Mouse (Mus musculus) E14TG2a.4 (cell line): ENCODE measurements around the gene Tmem181a.
"Not testable (repeated sequence)": the region's sequence is repeated elsewhere in the genome, so short reads cannot be mapped to it uniquely, and the experiment has no call there.

ENCODE experiments used
- H3K27me3 ChIP-seq: 2 replicates; pipeline ENCODE4 v1.6.1; 2014; ENCODE audit warnings: low read length, control low read depth; ENCODE audit not compliant: insufficient read depth
- H3K36me3 ChIP-seq: 2 replicates; pipeline ENCODE4 v1.6.1; 2014; ENCODE audit warnings: low read length, control low read depth; ENCODE audit not compliant: insufficient read depth
- H3K4me1 ChIP-seq: replicated peaks from 2 replicates; pipeline ENCODE4 v1.6.1; 2014; ENCODE audit warnings: low read depth, low read length, control low read depth
- H3K4me3 ChIP-seq: replicated peaks from 2 replicates; pipeline ENCODE4 v1.5.1; 2014; ENCODE audit warnings: mild to moderate bottlenecking, low read length
- H3K9me3 ChIP-seq: 2 replicates; pipeline ENCODE4 v1.6.1; 2014; ENCODE audit warnings: low read length, control low read depth

The Tmem181a gene

DNA sequence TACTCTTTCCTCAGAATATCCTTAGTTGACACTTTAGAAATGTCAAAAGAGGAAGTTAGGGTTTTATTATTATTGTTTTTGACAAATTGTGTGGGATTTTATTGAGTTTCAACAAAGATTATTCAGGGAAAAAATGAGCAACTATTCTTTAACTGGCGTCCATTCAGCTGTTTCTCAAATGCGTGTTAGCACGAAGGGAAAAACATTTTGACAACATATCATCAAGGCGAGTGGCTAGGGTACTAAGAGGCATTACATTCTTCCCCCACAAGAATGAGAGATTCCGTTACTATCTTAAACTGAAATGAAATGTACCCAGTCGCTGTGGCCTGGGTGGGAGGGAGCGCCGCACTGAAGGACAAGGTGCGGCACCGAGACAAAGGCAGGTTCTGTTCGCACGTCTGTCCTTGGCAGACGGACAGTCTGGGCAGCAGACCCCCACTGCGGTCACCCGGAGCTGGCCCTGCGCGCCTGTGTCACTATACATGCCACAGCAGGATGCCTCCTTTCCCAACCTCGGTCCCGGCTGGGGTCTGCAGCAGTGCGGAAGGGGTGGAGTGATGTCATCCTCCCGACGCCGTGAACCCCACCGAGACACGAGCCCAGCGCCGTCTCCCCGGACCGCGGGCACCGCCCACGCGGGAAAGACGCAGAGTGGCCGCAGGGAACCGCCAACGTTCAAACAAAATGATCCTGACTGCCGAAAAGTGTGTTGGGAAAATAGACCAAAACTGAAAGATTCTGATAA is 59.9 kb downstream of the Tmem181a start:
- peak overlapping the region; percentile 69 for H3K4me3 ChIP-seq
- not testable (repeated sequence) for H3K27me3 ChIP-seq, H3K4me1 ChIP-seq, H3K36me3 ChIP-seq, H3K9me3 ChIP-seq

DNA sequence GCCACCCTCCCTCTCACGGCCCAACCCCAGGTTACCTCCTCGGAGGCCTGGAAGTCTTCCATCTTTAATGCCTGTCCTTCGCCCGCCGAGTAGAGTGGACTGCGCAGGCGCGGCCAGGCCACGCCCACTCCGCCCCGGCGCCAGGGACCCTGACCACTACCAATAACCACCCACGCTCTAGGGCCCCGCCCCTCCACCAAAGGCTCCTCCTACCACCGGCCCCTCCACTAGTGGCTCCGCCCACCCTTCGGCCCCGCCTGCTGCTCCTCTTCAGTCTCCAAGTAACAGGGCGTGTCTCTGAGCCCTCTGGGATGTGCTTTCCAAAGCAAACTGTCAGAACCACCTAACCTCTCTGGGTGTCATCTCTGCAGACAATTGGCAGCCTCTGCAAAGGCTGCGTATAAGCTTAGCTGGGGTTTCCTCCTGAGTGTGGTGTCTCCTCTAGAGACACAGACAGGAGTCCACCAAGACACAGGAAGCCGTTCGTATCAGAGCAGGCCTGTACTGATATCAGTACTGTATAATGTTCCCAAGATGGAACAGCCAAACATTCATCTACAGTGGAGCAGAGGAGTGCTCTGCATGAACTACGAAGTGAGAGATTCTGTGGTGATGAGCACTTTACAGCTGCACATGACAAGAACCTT is 60.8 kb downstream of the Tmem181a start, which contains the start of gene Dynlt1a:
Gene Dynlt1a (minus strand): TSS at position 162 of the 647 bp plus-strand sequence.
- H3K9me3 ChIP-seq, H3K27me3 ChIP-seq, H3K4me1 ChIP-seq, H3K36me3 ChIP-seq: not testable (repeated sequence)
- H3K4me3 ChIP-seq = peak within 1 kb of the TSS; percentile 69

DNA sequence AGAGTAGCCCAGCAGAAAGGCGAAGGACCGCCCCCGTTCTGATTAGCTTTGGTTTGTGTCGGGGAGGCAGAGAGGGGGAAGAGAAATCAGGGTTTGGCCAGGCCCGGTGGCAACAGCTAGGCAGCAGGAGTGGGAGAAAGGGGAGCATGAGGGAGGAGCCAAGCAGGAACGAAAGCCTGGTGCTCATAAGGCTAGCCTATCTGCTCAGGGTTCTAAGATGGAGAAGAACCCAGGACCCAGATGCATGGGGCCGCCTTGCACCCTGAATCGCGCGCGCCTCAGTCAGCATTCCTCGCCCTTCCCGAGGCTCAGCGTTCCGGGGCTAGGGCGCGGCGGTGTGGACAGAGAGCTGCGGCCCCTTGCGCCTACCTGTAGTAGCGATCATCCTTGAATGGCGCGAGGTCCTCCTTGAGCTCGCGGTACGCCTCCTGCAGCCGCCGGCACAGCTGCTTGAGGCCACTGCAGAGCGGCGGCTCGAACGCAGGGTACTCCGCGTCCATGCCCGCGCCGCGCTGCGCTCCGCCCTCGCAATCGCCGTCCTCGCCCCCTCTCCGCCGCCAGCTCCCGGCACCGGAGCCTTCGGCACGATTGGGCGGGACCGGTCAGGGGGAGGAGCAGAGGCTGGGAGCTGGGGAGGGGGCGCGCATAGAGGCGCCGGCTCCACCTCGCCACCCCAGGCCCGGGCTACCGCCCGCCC is 64.6 kb downstream of the Tmem181a start:
- not testable (repeated sequence) for H3K27me3 ChIP-seq, H3K4me1 ChIP-seq, H3K36me3 ChIP-seq
- Histone ChIP-seq H3K9me3 (peaks cover 16% of the 10 kb centered on the region), H3K4me3 (0 out of 2 replicates have a peak overlapping the region, but pooled peaks have one; percentile 35)

DNA sequence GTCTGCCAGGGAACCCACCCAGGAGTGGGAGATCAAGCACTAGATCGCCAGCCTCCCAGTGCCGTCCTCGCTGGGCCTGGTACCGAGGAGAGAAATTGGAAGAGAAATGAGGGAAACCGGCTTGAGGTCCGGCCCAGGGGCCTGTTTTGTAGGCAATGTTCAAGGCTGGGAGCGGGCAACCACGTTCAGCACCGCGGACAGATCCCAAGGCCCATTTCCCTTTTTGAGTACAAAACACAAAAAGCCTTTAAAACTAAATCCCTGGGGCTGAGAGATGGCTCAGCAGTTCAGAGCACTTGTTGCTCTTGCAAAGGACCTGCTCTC is 65.1 kb downstream of the Tmem181a start:
- not testable (repeated sequence) for H3K4me3 ChIP-seq, H3K4me1 ChIP-seq, H3K36me3 ChIP-seq, H3K27me3 ChIP-seq
- H3K9me3 ChIP-seq = peaks cover 16% of the 10 kb centered on the region

DNA sequence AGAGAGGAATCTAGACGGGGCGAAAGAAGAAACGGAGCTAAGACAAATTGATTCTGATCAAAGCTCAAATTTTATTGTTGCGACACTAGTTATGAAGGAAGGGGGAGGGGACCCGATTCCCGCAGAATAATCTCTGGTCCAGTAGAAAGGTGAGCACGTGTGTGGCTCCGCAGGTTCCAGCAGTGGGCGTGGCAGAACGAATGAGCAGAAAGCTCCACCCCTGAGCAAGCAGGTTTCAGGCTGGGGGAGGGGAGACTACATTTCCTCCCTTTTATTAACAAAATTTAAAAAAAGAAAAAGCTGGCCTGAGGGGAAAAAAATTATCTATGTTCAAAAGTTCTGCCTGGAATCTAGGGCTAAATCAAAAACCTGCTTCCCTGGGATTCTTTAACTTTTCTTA is 68.4 kb downstream of the Tmem181a start:
- peaks cover 16% of the 10 kb centered on the region for H3K9me3 ChIP-seq
- not testable (repeated sequence) for H3K36me3 ChIP-seq, H3K4me1 ChIP-seq

DNA sequence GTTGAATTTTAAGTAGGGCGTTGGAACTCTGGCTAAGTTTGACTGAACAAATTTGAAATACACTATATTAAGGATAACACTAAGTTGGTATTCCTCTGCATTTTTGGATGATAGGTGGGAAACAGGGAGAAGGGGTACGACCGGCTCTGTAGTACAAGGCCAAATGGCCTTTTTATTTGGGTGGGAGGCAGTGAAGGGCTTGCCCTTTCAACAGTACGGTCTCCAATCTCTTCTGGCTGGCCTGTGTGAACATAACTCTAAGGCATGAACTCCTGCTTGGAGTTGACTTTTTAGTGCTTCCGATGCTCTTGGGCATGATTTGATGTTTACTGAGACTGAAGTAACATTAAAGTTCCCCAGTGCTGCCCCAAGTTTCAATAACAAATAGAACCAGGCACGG is 68.9 kb downstream of the Tmem181a start:
- peaks cover 16% of the 10 kb centered on the region for H3K9me3 ChIP-seq
- H3K4me3 ChIP-seq, H3K27me3 ChIP-seq, H3K4me1 ChIP-seq, H3K36me3 ChIP-seq: not testable (repeated sequence)

More for the DNA sequence above, 68.4 kb downstream of the Tmem181a start:
- not testable (repeated sequence) for H3K4me3 ChIP-seq, H3K27me3 ChIP-seq

DNA sequence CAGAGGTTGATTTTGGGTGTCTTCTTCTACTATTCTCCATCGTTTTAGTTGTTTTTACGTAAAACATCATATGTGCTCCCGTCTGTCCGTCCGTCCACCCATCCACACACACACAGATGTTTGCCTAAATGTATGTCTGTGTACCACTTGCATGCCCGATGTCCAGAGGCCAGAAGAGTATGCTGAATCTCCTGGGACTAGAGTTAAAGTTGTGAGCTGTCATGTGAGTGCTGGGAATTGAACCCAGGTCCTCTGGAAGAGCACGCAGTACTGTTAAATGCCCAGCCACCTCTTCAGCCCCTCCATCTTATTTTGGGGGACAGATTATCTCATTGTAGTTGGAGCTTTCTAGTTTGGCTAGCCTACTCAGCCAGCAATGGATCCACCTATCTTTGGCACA is 70.9 kb downstream of the Tmem181a start:
- not testable (repeated sequence) for H3K36me3 ChIP-seq, H3K4me1 ChIP-seq, H3K27me3 ChIP-seq, H3K4me3 ChIP-seq
- H3K9me3 ChIP-seq = peaks cover 16% of the 10 kb centered on the region

DNA sequence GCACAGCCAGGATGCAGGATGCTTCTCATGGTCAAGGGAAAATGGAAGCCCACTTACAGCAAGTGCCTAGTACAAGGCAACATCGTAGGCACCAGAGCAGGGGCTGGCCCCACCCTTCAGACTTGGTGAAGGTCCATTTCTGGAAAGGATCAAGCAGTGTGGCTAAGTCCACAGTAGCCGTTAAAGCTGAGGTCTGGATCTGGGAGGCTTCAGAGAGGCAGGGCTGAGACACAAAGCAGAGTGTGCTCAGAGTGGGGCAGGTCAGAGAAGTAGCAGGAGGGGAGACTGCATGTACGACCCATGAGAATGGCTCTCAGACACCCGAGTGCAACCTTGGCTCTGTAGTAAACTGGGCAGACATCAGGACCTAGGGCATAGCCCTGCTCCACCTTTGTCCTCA is 72.3 kb downstream of the Tmem181a start:
- H3K36me3 ChIP-seq, H3K4me3 ChIP-seq, H3K4me1 ChIP-seq, H3K27me3 ChIP-seq: not testable (repeated sequence)
- H3K9me3 ChIP-seq = peaks cover 11% of the 10 kb centered on the region

DNA sequence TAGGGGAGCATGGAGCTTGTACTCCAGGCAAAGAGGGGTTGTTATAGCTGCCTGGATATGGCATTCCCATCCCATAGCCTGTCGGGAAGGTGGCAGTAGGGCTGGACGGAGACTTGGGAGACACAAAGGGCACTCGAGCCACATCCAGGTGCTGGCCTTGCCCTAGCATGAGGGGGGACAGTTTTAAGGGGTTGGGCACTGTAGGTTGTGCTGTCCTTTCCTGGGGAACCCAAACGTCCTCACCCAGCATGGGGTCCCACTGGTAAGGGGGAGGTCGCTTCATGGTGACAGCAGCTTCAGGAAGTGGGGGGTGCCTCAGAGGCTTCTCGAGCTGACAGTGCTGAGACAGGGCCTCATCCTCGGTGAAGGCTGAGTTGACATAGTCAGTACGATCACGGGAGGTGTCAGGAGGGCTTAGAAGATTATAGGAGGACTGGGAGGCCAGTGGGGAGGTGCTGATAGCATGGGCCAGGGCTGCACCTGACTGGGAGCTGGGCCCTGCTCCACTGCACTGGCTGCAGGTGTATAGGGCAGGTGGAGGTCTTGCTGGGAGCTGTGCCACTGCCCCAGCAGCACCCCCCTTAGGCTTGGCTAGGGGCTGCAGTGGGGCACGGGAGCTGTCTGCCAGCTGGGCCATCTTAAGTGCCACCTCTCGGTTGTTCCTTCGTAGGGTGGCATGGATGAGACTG is 86.1 kb downstream of the Tmem181a start:
- H3K4me3 ChIP-seq, H3K4me1 ChIP-seq, H3K27me3 ChIP-seq, H3K9me3 ChIP-seq, H3K36me3 ChIP-seq: not testable (repeated sequence)

DNA sequence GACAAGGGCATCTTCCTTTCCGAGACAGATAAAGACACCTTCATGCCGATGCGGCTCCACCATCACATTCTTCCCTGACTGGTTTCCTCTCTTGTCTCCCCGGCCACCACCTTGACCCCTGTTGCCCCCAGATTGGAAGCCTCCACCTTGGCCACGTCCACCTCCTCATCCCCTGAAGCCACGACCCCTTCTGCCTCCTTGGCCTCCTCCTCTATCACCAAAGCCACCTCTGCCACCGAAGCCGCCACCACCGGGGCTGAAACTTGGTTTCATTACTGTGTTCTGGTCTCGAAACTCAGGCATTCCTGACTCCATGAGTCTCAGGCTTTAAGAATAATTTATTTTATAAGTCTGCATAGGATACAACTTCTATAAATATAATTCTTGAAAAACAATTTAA is 98.6 kb downstream of the Tmem181a start:
- not testable (repeated sequence) for H3K36me3 ChIP-seq, H3K4me3 ChIP-seq, H3K4me1 ChIP-seq, H3K9me3 ChIP-seq, H3K27me3 ChIP-seq
